Mouse (Mus musculus) brain, embryonic 14.5 days (tissue): ENCODE measurements around the gene Rfxank.

Source experiments
- CTCF ChIP-seq: fragments of 200-500 bp; IDR thresholded peaks from 2 replicates; pipeline ENCODE4 v1.5.1; 2012; ENCODE audit warnings: inconsistent platforms, mild to moderate bottlenecking, moderate library complexity, borderline replicate concordance; ENCODE audit not compliant: insufficient read depth, insufficient read length; ENCODE audit errors: extremely low read depth
- POLR2A ChIP-seq: fragments of 200-500 bp; IDR thresholded peaks from 2 replicates; pipeline ENCODE4 v1.6.1; 2012; ENCODE audit warnings: mild to moderate bottlenecking, inconsistent platforms, borderline replicate concordance; ENCODE audit not compliant: poor library complexity, insufficient read depth, insufficient read length, severe bottlenecking; ENCODE audit errors: extremely low read depth

GRCm38 (mm10) chr8:70181903-70182252 lies 42.9 kb upstream of the Rfxank start:
- TF ChIP-seq POLR2A (no peak), CTCF (no peak)
